Mouse (Mus musculus) B cell, adult 62 days (primary cell): Measurements from ENCODE around the gene Lingo4. TPM values are rescaled to one million over a fixed set of nuclear protein-coding genes. Genes with fewer than 3 reads are reported as not detected.

ENCODE experiments used
- total RNA-seq: library from RNA; stranded (reverse); gene quantifications from 4 replicates; pipeline ENCODE4 v1.2.4, GENCODE M21; 2023

Lingo4 gene
- total RNA-seq = not detected in 4 replicates

GRCm38 (mm10) chr3:94398217-94398616 is at the start of gene Lingo4:
Lingo4 (plus strand) TSS chr3:94398517.

GRCm38 (mm10) chr3:94362138-94362537 is 36.2 kb upstream of the Lingo4 start, which contains the start of gene C2cd4d:
C2cd4d (plus strand) TSS chr3:94362438.

GRCm38 (mm10) chr3:94372641-94373040 is 25.7 kb upstream of the Lingo4 start, which contains the start of gene Rorc:
Rorc (plus strand) TSS chr3:94372794.

GRCm38 (mm10) chr3:94413031-94413679 is 14.8 kb downstream of the Lingo4 start, which contains the start of gene Tdrkh:
Tdrkh (plus strand) TSS chr3:94413273.

GRCm38 (mm10) chr3:94442951-94443596 is 44.8 kb downstream of the Lingo4 start, which contains the start of gene Mrpl9:
Mrpl9 (plus strand) TSS chr3:94443318.

GRCm38 (mm10) chr3:94443597-94443964 is 45.3 kb downstream of the Lingo4 start, which contains the start of gene Oaz3:
Oaz3 (minus strand) TSS chr3:94443915.

Other genes with a start within 250 kb of the Lingo4 start
- not detected in 4 replicates for gene Gm10696, start 220.3 kb upstream of the Lingo4 start, total RNA-seq
- not detected in 4 replicates for gene Gm5286, start 201.8 kb upstream of the Lingo4 start, total RNA-seq
- not detected in 4 replicates for gene Gm4778, start 134.5 kb upstream of the Lingo4 start, total RNA-seq
- 1.8 to 2.0 TPM (median 1.9 TPM) in 4 replicates for gene Them4, start 88.4 kb upstream of the Lingo4 start, total RNA-seq
- gene Them5, start 56.4 kb upstream of the Lingo4 start, total RNA-seq = not detected in 4 replicates
- gene C2cd4d, start 36.1 kb upstream of the Lingo4 start, total RNA-seq = not detected in 4 replicates
- 0.25 TPM in 1 of 4 replicates, not detected in the others for gene Rorc, start 25.7 kb upstream of the Lingo4 start, total RNA-seq
- 1.1 to 2.9 TPM (median 2.0 TPM) in 4 replicates for gene Tdrkh, start 14.8 kb downstream of the Lingo4 start, total RNA-seq
- 27.7 to 37.1 TPM (median 31.7 TPM) in 4 replicates for gene Mrpl9, start 44.8 kb downstream of the Lingo4 start, total RNA-seq
- gene Oaz3, start 45.4 kb downstream of the Lingo4 start, total RNA-seq = not detected in 4 replicates
- gene Celf3, start 79.8 kb downstream of the Lingo4 start, total RNA-seq = not detected in 4 replicates
- gene Riiad1, start 81.8 kb downstream of the Lingo4 start, total RNA-seq = 1.4 to 1.7 TPM in 2 of 4 replicates, not detected in the others
- 27.4 to 35.4 TPM (median 31.1 TPM) in 4 replicates for gene Snx27, start 184.2 kb downstream of the Lingo4 start, total RNA-seq
- gene Gm10972, start 244.6 kb downstream of the Lingo4 start, total RNA-seq = not detected in 4 replicates